ENCODE assay signal across 17 mouse cellular contexts in the genomic region with DNA sequence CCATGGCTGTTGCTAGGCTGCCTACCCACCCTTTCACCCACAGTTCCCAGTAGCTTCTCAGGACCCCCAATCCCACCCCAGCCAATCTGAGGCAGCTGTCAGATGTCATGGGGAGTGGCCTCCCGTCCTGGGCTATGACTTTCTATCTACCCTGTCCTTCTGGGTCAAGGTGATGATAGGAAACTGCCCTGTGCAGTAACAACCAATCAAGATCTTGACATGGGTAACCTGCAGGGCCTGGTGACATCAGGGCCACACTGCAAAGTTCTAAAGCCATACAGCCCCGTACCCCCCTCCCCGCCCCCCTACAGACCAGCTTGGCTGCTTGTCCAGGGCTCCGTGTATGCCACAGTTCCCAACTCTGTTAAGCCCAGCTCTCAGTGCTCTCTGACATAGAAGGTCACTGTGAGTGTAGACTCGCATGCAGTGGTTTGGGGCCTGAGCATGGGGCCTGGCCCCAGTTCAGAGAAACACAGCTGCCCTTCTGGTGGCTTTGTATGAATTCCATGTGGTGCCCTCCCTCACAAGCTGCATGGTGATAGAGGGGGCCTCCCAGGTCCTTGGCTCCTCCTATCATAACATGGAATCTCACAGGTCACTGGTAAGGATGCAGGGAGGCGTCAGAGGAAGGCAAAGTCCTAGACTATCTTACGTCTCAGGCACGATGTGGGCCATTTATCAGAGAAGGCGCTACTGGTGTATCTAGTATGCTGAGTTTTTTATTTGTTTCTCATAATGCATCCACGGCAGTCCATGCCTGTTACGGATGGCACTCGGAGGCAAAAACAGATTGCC.
DNase-seq lines count a peak whose midpoint lies in the region; ATAC-seq lines count a peak whose summit lies in the region.
"Had no signal": no experiment of that assay in that cellular context is flagged by ENCODE, and none has a peak within 500 bp of the region (broad histone marks: within the 10 kb centered on the region; RNA-seq: fewer than 3 reads in every experiment).

No protein-coding gene starts in this region.

- no peak overlapping the region for H3K4me2 ChIP-seq in heart, embryonic 13.5 days
- H3K4me2 ChIP-seq in liver, embryonic 11.5 days: peak overlapping the region; percentile 31
- H3K4me2 ChIP-seq: hindbrain, embryonic 14.5 days; midbrain, embryonic 12.5 days had no signal

- ATAC-seq in heart, embryonic 13.5 days (ENCODE audit: extremely low read depth, insufficient number of reproducible peaks, low FRiP score, low TSS enrichment): no peak
- ATAC-seq in liver, embryonic 11.5 days (replicated peaks; ENCODE audit: low FRiP score): peak; percentile 78
- ATAC-seq in inflammation-experienced regulatory T-cells, adult 6 months: no peak
- ATAC-seq: CD4-positive, CD25-positive, alpha-beta regulatory T cell, adult 4 months had no signal

- peaks cover 85% of the 10 kb centered on the region for H3K4me1 ChIP-seq in heart, embryonic 13.5 days
- peaks cover 62% of the 10 kb centered on the region for H3K4me1 ChIP-seq in embryonic facial prominence, embryonic 10.5 days
- peaks cover 53% of the 10 kb centered on the region for H3K4me1 ChIP-seq in liver, embryonic 11.5 days (replicated peaks; ENCODE audit: control insufficient read depth, insufficient read depth, low read length)

- H3K4me3 ChIP-seq in heart, embryonic 13.5 days: no peak overlapping the region
- no peak overlapping the region for H3K4me3 ChIP-seq in embryonic facial prominence, embryonic 10.5 days
- no peak overlapping the region for H3K4me3 ChIP-seq in liver, embryonic 11.5 days (ENCODE audit: low read depth, low read length)
- H3K4me3 ChIP-seq: midbrain, embryonic 12.5 days; myocyte had no signal

- 64% methylated on average over 12 of the region's 12 CpGs for WGBS in heart, embryonic 13.5 days
- WGBS in embryonic facial prominence, embryonic 10.5 days: 90% methylated on average over 12 of the region's 12 CpGs
- WGBS in liver, embryonic 11.5 days: 61% methylated on average over 12 of the region's 12 CpGs

- H3K9ac ChIP-seq in heart, embryonic 13.5 days: peak overlapping the region; percentile 30; the same call in 1 of the 2 replicates
- peak overlapping the region; percentile 36; the same call in 1 of the 2 replicates for H3K9ac ChIP-seq in liver, embryonic 11.5 days (ENCODE audit: low read depth, low read length)
- H3K9ac ChIP-seq: hindbrain, embryonic 14.5 days; midbrain, embryonic 12.5 days had no signal

- H3K9me3 ChIP-seq in heart, embryonic 13.5 days: no peaks in the 10 kb centered on the region
- H3K9me3 ChIP-seq in embryonic facial prominence, embryonic 10.5 days: no peaks in the 10 kb centered on the region
- no peaks in the 10 kb centered on the region for H3K9me3 ChIP-seq in liver, embryonic 11.5 days (ENCODE audit: control insufficient read depth, low read length)
- H3K9me3 ChIP-seq: midbrain, embryonic 12.5 days had no signal

- DNase-seq in heart, adult 18-20 months: no peak
- peak; percentile 30 for DNase-seq in c-Kit-positive CD71-positive TER-119-negative erythroid progenitor cells, embryonic 14.5 days (ENCODE audit: low read depth)
- DNase-seq in embryonic facial prominence, embryonic 10.5 days (ENCODE audit: low spot score): no peak
- DNase-seq in liver, embryonic 11.5 days (ENCODE audit: low spot score): no peak
- no peak for DNase-seq in layer of hippocampus, postnatal 25 days (ENCODE audit: extremely low spot score in 1 of 2, low spot score in 1 of 2)
- DNase-seq: cerebellum, postnatal 10 days; embryo, embryonic 11 days; kidney, adult 18-20 months; layer of hippocampus, postnatal 36 days; right cerebral cortex, adult 18-20 months; thymus, postnatal 14 days had no signal

- no peaks in the 10 kb centered on the region for H3K27me3 ChIP-seq in heart, embryonic 13.5 days (replicated peaks)
- peaks cover 15% of the 10 kb centered on the region; the same call in 1 of the 2 replicates for H3K27me3 ChIP-seq in embryonic facial prominence, embryonic 10.5 days (replicated peaks; ENCODE audit: low read depth, poor library complexity, severe bottlenecking)
- H3K27me3 ChIP-seq in liver, embryonic 11.5 days (replicated peaks; ENCODE audit: control insufficient read depth, insufficient read depth, low read length): no peaks in the 10 kb centered on the region
- H3K27me3 ChIP-seq: midbrain, embryonic 12.5 days had no signal

- H3K36me3 ChIP-seq in heart, embryonic 13.5 days: peaks cover 47% of the 10 kb centered on the region
- peaks cover 64% of the 10 kb centered on the region for H3K36me3 ChIP-seq in embryonic facial prominence, embryonic 10.5 days (replicated peaks)
- peaks cover 8% of the 10 kb centered on the region for H3K36me3 ChIP-seq in liver, embryonic 11.5 days (ENCODE audit: control insufficient read depth, insufficient read depth, low read length)
- H3K36me3 ChIP-seq: midbrain, embryonic 12.5 days had no signal

- peak overlapping the region; percentile 91 for H3K27ac ChIP-seq in heart, embryonic 13.5 days (replicated peaks)
- peak overlapping the region; percentile 63 for H3K27ac ChIP-seq in embryonic facial prominence, embryonic 10.5 days (replicated peaks)
- peak overlapping the region; percentile 68 for H3K27ac ChIP-seq in liver, embryonic 11.5 days (ENCODE audit: low read depth, low read length)
- H3K27ac ChIP-seq: hindbrain, embryonic 14.5 days; midbrain, embryonic 12.5 days had no signal
